Mouse (Mus musculus) cerebellum, adult (tissue): ENCODE data around the gene Olfr794.

Source experiments
- ATAC-seq: cut with Nextera tagmentation; 2 replicates; pipeline ENCODE4 v1.9.2; 2017; ENCODE audit warnings: mild to moderate bottlenecking, moderate library complexity, mixed read lengths; ENCODE audit not compliant: insufficient number of reproducible peaks, low FRiP score, low TSS enrichment

The Olfr794 gene

DNA sequence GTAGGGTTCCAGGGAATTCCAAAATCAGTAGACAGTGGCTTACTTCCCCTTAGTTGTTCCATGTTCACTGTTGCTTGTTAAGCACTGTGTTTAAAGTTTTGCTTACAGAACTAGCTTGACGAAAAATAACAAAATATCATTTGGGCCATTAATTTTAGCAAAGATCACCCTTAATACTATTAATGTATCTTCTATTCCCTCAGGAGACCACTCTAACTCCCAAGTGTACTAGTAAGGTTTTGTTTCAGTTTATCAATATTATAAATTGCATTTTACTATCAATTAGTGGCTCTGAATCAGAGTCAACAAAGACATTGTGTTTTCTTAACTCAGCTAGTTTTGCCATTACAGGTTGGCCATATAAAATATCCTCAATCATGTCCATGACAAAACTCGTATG lies at the start of gene Olfr794:
Gene Olfr794 (plus strand): TSS at position 301 of the 400 bp plus-strand sequence.
- no peak for ATAC-seq

- no peak for ATAC-seq
Observed at GRCm38 (mm10) chr10:129521492-129521891, 46.0 kb upstream of the Olfr794 start, which contains the start of gene Olfr791. Gene Olfr791, plus strand, starts transcription at chr10:129521792.

DNA sequence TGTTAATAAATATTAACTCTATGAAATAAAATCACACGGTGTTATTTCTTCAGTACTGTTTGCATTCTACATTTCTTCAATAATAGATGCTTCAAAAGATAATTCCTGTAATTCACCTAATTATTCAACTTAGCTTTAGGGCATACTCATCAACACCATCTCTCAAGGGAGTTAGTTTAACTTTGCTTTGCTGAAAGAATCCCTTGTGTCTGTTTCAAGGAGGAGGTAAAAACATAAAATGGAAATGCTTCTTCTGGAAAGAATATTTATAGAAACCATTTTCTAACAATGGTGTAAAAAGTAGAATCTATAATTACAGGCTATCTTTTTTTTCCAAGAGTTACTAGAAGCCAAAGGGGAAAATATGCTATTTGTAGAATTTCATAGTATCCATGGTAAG lies 28.6 kb upstream of the Olfr794 start, which contains the start of gene Olfr792:
Gene Olfr792 (plus strand): TSS at position 301 of the 400 bp plus-strand sequence.
- ATAC-seq = no peak

- ATAC-seq = no peak
Observed at GRCm38 (mm10) chr10:129549354-129549753, 18.1 kb upstream of the Olfr794 start.

DNA sequence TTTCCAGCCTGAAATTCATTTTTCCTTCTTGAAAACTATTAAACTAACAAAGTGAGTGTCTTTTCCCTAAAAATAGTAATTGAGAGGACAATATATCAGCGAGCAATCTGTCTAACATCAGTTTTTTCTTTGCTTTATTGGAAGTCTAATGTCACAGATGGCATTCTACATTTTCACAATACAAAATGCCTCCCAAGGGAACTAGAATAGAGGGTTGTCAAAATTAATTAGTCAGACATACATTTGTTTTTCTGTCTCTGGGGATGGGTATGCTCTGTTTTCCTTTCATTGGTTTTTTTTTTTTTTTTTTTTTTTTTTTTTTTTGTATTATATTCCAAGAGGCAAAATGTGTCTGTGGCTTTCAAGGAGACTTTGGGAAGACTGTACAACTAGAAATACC lies 9.6 kb downstream of the Olfr794 start:
- ATAC-seq = no peak

- no peak for ATAC-seq
Observed at GRCm38 (mm10) chr10:129612470-129612869, 45.0 kb downstream of the Olfr794 start, which contains the start of gene Olfr796. Gene Olfr796, minus strand, starts transcription at chr10:129612570.

- ATAC-seq = no peak
Observed at GRCm38 (mm10) chr10:129621724-129622123, 54.3 kb downstream of the Olfr794 start.
